Mouse (Mus musculus): ENCODE results near the gene Myh10. TPM values are rescaled to one million over a fixed set of nuclear protein-coding genes. Genes with fewer than 3 reads are reported as not detected.

The Myh10 gene
- 0.62 TPM for polyA plus RNA-seq (2017; shearing (Covaris generic))

DNA sequence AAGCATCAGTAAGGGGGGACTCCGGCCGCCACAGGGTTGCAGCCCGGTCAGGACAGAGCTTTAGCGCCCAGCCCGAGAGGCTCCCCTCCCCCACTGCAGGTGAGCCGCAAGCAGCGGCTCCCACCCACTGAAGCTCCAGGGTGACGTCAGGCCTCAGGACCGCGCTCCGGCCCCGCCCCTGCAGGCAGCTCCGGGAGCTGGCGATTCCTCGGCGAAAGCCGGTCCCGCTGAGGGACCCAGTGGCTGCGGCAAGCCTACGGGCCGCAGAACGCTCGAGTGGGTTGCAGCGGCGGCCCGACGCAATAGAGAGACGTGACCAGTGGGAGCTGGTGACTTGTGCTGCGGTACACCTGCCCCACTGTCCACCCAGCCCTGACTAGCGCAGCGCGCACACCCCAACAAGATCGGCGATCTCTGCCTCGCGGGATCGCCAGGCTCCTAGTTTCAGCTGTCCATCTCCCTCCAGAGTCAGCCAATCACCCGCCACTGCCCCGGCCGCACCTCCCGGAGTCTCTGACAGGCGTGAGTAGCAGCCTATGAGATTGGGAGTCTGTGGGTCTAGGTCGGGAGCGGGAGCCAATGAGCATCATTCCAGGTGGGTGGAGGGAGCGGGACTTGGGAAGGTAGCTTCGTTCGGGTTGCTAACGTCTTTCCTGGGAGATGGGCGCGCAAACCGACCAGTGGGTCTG lies at the start of gene Myh10:
Gene Myh10 (plus strand): TSS at position 239 of the 689 bp plus-strand sequence.

Other genes with a start within 250 kb of the Myh10 start
- not detected for gene Pik3r6, start 188.5 kb upstream of the Myh10 start, polyA plus RNA-seq (2017; shearing (Covaris generic))
- gene Mfsd6l, start 135.4 kb upstream of the Myh10 start, polyA plus RNA-seq (2017; shearing (Covaris generic)) = not detected
- gene Ccdc42, start 104.5 kb upstream of the Myh10 start, polyA plus RNA-seq (2017; shearing (Covaris generic)) = not detected
- gene Ndel1, start 180.3 kb downstream of the Myh10 start, polyA plus RNA-seq (2017; shearing (Covaris generic)) = 74.0 TPM
- gene Rnf222, start 197.0 kb downstream of the Myh10 start, polyA plus RNA-seq (2017; shearing (Covaris generic)) = not detected
- 813 TPM for gene Rpl26, start 210.0 kb downstream of the Myh10 start, polyA plus RNA-seq (2017; shearing (Covaris generic))
- gene Odf4, start 235.5 kb downstream of the Myh10 start, polyA plus RNA-seq (2017; shearing (Covaris generic)) = not detected